Mouse (Mus musculus): ENCODE data around the gene Rnf26.

The Rnf26 gene

GRCm38 (mm10) chr9:44078955-44079756 lies 34.2 kb downstream of the Rnf26 start:
- Histone ChIP-seq H3K27me3 (ENCODE audit: control insufficient read depth, insufficient read depth, low read length, poor library complexity, severe bottlenecking) (no peaks in the 10 kb centered on the region; the same call in 1 of the 2 replicates), H3K36me3 (ENCODE audit: control insufficient read depth, insufficient read depth, low read length, poor library complexity, severe bottlenecking) (no peaks in the 10 kb centered on the region)
- DNase-seq (ENCODE audit: low read depth, low spot score): no peak

GRCm38 (mm10) chr9:44078136-44078797 lies 35.0 kb downstream of the Rnf26 start:
- DNase-seq (ENCODE audit: low read depth, low spot score): no peak
- Histone ChIP-seq H3K36me3 (ENCODE audit: control insufficient read depth, insufficient read depth, low read length, poor library complexity, severe bottlenecking) (no peaks in the 10 kb centered on the region), H3K27me3 (ENCODE audit: control insufficient read depth, insufficient read depth, low read length, poor library complexity, severe bottlenecking) (no peaks in the 10 kb centered on the region)

- no peaks in the 10 kb centered on the region for H3K27me3 ChIP-seq (ENCODE audit: control insufficient read depth, insufficient read depth, low read length, poor library complexity, severe bottlenecking)
- no peak for DNase-seq (ENCODE audit: low read depth, low spot score)
- H3K36me3 ChIP-seq (ENCODE audit: control insufficient read depth, insufficient read depth, low read length, poor library complexity, severe bottlenecking): no peaks in the 10 kb centered on the region
Measured at GRCm38 (mm10) chr9:44077266-44077910, 35.9 kb downstream of the Rnf26 start.

- DNase-seq (ENCODE audit: low read depth, low spot score): peak; percentile 70
- no peaks in the 10 kb centered on the region for H3K36me3 ChIP-seq (ENCODE audit: control insufficient read depth, insufficient read depth, low read length, poor library complexity, severe bottlenecking)
- no peaks in the 10 kb centered on the region for H3K27me3 ChIP-seq (ENCODE audit: control insufficient read depth, insufficient read depth, low read length, poor library complexity, severe bottlenecking)
Measured at GRCm38 (mm10) chr9:44076764-44077120, 36.6 kb downstream of the Rnf26 start.

GRCm38 (mm10) chr9:44075996-44076763 lies 37.1 kb downstream of the Rnf26 start:
- no peak for DNase-seq (ENCODE audit: low read depth, low spot score)
- no peaks in the 10 kb centered on the region for H3K27me3 ChIP-seq (ENCODE audit: control insufficient read depth, insufficient read depth, low read length, poor library complexity, severe bottlenecking)
- H3K36me3 ChIP-seq (ENCODE audit: control insufficient read depth, insufficient read depth, low read length, poor library complexity, severe bottlenecking): no peaks in the 10 kb centered on the region

- DNase-seq (ENCODE audit: low read depth, low spot score): no peak
- H3K36me3 ChIP-seq (ENCODE audit: control insufficient read depth, insufficient read depth, low read length, poor library complexity, severe bottlenecking): no peaks in the 10 kb centered on the region
- H3K27me3 ChIP-seq (ENCODE audit: control insufficient read depth, insufficient read depth, low read length, poor library complexity, severe bottlenecking): no peaks in the 10 kb centered on the region
Measured at GRCm38 (mm10) chr9:44075276-44075995, 37.9 kb downstream of the Rnf26 start.

- DNase-seq (ENCODE audit: low read depth, low spot score): peak; percentile 64
- Histone ChIP-seq H3K36me3 (ENCODE audit: control insufficient read depth, insufficient read depth, low read length, poor library complexity, severe bottlenecking) (no peaks in the 10 kb centered on the region), H3K27me3 (ENCODE audit: control insufficient read depth, insufficient read depth, low read length, poor library complexity, severe bottlenecking) (no peaks in the 10 kb centered on the region)
Measured at GRCm38 (mm10) chr9:44074395-44075275, 38.7 kb downstream of the Rnf26 start.

- Histone ChIP-seq H3K36me3 (ENCODE audit: control insufficient read depth, insufficient read depth, low read length, poor library complexity, severe bottlenecking) (no peaks in the 10 kb centered on the region), H3K27me3 (ENCODE audit: control insufficient read depth, insufficient read depth, low read length, poor library complexity, severe bottlenecking) (no peaks in the 10 kb centered on the region)
- DNase-seq (ENCODE audit: low read depth, low spot score): no peak
Measured at GRCm38 (mm10) chr9:44073115-44073514, 40.2 kb downstream of the Rnf26 start.

GRCm38 (mm10) chr9:44072599-44072915 lies 40.8 kb downstream of the Rnf26 start:
- DNase-seq (ENCODE audit: low read depth, low spot score): no peak
- no peaks in the 10 kb centered on the region for H3K27me3 ChIP-seq (ENCODE audit: control insufficient read depth, insufficient read depth, low read length, poor library complexity, severe bottlenecking)
- H3K36me3 ChIP-seq (ENCODE audit: control insufficient read depth, insufficient read depth, low read length, poor library complexity, severe bottlenecking): no peaks in the 10 kb centered on the region

GRCm38 (mm10) chr9:44071914-44072598 lies 41.3 kb downstream of the Rnf26 start:
- DNase-seq (ENCODE audit: low read depth, low spot score): no peak
- Histone ChIP-seq H3K27me3 (ENCODE audit: control insufficient read depth, insufficient read depth, low read length, poor library complexity, severe bottlenecking) (no peaks in the 10 kb centered on the region), H3K36me3 (ENCODE audit: control insufficient read depth, insufficient read depth, low read length, poor library complexity, severe bottlenecking) (no peaks in the 10 kb centered on the region)

- no peak for DNase-seq (ENCODE audit: low read depth, low spot score)
- Histone ChIP-seq H3K36me3 (ENCODE audit: control insufficient read depth, insufficient read depth, low read length, poor library complexity, severe bottlenecking) (no peaks in the 10 kb centered on the region), H3K27me3 (ENCODE audit: control insufficient read depth, insufficient read depth, low read length, poor library complexity, severe bottlenecking) (no peaks in the 10 kb centered on the region)
Measured at GRCm38 (mm10) chr9:44070844-44071231, 42.5 kb downstream of the Rnf26 start.

- no peak for DNase-seq (ENCODE audit: low read depth, low spot score)
- Histone ChIP-seq H3K36me3 (ENCODE audit: control insufficient read depth, insufficient read depth, low read length, poor library complexity, severe bottlenecking) (no peaks in the 10 kb centered on the region), H3K27me3 (ENCODE audit: control insufficient read depth, insufficient read depth, low read length, poor library complexity, severe bottlenecking) (no peaks in the 10 kb centered on the region)
Measured at GRCm38 (mm10) chr9:44070113-44070843, 43.0 kb downstream of the Rnf26 start.

- Histone ChIP-seq H3K36me3 (ENCODE audit: control insufficient read depth, insufficient read depth, low read length, poor library complexity, severe bottlenecking) (no peaks in the 10 kb centered on the region), H3K27me3 (ENCODE audit: control insufficient read depth, insufficient read depth, low read length, poor library complexity, severe bottlenecking) (no peaks in the 10 kb centered on the region)
- DNase-seq (ENCODE audit: low read depth, low spot score): no peak
Measured at GRCm38 (mm10) chr9:44069252-44069651, 44.1 kb downstream of the Rnf26 start.

Data from splenic B cell, adult 2 months (primary cell).